Mouse (Mus musculus): ENCODE measurements around the gene Rasgrp3. TPM values are rescaled to one million over a fixed set of nuclear protein-coding genes. Genes with fewer than 3 reads are reported as not detected.

The Rasgrp3 gene
- total RNA-seq, 1 experiment from 2014 or later, result 14.6 TPM

DNA sequence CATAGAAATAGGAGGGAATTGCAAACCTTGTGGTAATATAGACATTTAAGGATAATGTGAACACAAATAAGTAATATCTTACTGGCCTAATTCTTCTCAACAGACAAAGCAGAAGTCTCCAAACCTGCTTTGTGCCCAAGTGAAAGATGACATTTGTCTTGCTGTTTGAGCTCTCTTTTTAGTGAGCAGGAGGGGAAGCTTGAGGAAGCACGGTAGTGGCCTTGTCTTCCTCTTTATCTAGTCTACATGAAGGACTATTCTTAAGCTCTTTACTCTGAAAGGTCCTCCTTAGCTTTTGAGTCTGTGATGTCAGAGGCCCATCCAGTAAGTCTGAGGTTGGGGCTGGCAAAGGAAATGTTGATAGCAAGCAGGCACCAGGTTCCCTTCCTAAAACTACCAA lies 43.1 kb downstream of the Rasgrp3 start:
- ATAC-seq (replicated peaks; ENCODE audit: insufficient number of reproducible peaks, low FRiP score, low TSS enrichment, poor library complexity, severe bottlenecking), result no peak

- ATAC-seq (replicated peaks; ENCODE audit: insufficient number of reproducible peaks, low FRiP score, low TSS enrichment, poor library complexity, severe bottlenecking), result no peak
Measured at GRCm38 (mm10) chr17:75479663-75480062, 44.0 kb downstream of the Rasgrp3 start.

DNA sequence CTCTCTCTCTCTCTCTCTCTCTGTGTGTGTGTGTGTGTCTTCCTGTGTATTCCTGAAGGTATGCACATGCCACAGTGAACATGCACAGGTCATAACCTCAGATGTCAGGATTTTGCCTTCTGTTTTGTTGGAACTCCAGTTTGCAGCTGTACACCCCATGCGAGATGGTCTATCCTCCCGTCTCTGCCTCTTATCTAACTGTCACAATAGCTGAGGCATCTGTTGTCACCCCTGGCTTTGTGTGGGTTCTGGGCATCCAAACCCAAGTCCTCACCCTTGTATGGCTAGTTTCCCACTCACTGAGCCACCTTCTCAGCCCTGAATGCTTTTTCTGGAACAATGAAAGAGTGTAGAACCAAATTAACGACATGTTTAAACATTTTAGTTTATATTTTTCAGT lies 44.7 kb downstream of the Rasgrp3 start:
- ATAC-seq (replicated peaks; ENCODE audit: insufficient number of reproducible peaks, low FRiP score, low TSS enrichment, poor library complexity, severe bottlenecking), result no peak

DNA sequence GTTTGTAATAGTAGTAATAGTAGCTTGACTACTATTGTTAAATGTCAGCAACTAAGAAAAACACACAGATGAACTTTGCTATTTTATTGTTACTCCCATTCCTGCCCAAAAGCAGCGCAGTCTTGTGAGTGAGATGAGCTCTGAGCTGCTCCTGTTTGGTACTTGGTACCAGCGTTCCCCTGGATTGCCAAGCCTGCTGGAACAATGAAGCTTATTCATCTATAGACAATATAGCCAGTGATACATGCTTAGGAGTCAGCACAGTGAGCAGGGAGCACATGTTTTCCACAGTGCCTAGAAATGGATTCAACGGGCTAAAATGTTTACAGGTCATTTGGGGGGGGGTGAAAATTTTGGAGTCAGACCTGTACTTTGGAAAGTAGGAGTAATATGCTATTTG lies 50.5 kb downstream of the Rasgrp3 start:
- ATAC-seq (replicated peaks; ENCODE audit: insufficient number of reproducible peaks, low FRiP score, low TSS enrichment, poor library complexity, severe bottlenecking), result no peak

- no peak for ATAC-seq (replicated peaks; ENCODE audit: insufficient number of reproducible peaks, low FRiP score, low TSS enrichment, poor library complexity, severe bottlenecking)
Measured at GRCm38 (mm10) chr17:75495213-75495612, 59.5 kb downstream of the Rasgrp3 start.

GRCm38 (mm10) chr17:75498241-75498651 lies 62.5 kb downstream of the Rasgrp3 start:
- no peak for ATAC-seq (replicated peaks; ENCODE audit: insufficient number of reproducible peaks, low FRiP score, low TSS enrichment, poor library complexity, severe bottlenecking)

DNA sequence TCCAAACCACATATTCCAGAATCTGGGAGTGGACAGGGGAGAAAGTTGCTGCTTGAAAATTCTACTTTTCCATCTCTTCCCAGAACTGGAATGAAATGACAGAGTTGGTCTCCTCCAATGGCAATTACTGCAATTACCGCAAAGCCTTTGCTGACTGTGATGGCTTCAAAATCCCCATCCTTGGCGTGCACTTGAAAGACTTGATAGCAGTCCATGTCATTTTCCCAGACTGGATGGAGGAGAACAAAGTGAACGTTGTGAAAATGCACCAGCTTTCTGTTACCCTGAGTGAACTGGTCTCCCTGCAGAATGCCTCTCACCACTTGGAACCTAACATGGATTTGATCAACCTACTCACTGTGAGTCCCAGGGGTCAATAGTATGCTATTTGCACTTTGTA lies 67.3 kb downstream of the Rasgrp3 start:
- no peak for ATAC-seq (replicated peaks; ENCODE audit: insufficient number of reproducible peaks, low FRiP score, low TSS enrichment, poor library complexity, severe bottlenecking)

DNA sequence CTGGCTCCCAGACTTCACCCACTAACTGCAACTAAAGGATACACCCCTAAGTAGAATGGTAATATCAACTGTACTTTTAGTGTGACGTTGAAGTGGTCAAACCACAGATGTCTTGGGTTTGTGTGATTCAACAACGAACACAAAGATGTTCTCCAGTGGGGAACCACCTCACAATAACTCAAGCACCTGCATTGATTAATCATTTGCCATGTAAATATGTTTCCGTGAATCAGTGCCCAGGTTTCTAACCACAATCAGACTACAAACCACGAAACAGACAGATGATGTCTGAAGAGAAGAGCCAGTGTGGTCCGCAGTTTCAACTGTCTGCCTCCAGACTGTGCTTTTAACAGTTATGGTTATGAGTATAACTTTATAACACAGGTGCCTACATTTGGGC lies 69.4 kb downstream of the Rasgrp3 start:
- ATAC-seq (replicated peaks; ENCODE audit: insufficient number of reproducible peaks, low FRiP score, low TSS enrichment, poor library complexity, severe bottlenecking), result no peak

GRCm38 (mm10) chr17:75506097-75506675 lies 70.5 kb downstream of the Rasgrp3 start:
- no peak for ATAC-seq (replicated peaks; ENCODE audit: insufficient number of reproducible peaks, low FRiP score, low TSS enrichment, poor library complexity, severe bottlenecking)

DNA sequence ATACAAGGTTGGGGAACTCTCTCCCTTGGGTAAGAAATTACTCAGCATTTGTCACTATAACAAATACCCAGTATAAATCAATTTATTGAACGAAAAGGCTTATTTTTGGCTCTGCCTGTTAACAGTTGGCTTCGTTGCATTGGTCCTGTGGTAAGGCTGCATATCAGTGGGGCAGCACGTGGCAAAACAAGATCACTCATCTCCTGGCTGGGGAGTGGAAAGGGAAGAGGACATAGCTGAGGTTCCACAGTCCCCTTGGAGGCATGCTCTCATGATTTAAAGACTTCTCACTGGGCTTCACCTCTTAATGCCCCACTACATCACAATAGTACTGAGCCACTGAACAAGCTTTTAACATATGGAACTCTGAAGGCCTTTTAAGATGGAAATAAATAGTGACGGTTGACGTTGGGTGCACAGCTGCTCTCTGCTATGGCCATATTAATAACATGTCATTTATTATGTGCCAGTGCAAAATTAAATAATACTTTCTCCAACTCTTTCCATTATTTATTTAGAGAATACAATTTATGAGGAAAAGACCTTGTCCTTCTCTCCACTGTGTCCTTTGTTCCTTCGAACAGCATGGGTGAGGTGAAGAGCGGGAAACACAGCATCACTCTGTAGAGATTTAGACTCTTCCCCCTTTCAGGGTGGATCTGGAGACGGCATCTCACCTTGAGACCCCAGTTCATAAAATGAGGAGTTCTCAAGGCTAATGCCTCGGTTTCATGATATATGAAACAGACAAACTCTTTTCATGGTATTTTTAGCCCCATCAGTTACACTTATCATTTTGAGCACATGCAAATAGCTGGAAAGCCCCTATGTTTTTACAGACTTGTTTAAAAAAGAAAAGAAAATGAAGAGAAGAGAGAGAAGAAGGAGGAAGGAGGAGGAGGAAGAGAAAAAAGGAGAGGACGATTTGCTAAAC lies 71.3 kb downstream of the Rasgrp3 start:
- no peak for ATAC-seq (replicated peaks; ENCODE audit: insufficient number of reproducible peaks, low FRiP score, low TSS enrichment, poor library complexity, severe bottlenecking)

DNA sequence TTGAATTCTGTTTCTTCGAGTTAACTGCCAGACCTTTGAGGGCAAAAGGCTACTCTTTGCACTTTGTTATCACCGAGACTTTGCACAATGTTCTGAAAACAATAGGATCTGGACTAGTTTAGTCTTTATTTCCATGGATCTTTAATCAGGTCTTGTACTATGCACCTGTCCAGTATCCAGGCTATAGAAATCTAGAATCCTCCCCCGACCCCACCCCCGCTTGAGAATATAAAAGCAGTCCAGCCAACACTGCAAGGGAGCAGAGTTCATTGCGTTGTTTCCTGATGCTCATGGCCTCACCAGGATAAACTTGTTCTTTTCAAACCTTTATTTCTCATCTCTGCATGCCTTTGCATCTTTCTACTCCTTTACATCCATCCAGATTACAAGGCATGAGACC lies 73.6 kb downstream of the Rasgrp3 start:
- no peak for ATAC-seq (replicated peaks; ENCODE audit: insufficient number of reproducible peaks, low FRiP score, low TSS enrichment, poor library complexity, severe bottlenecking)

DNA sequence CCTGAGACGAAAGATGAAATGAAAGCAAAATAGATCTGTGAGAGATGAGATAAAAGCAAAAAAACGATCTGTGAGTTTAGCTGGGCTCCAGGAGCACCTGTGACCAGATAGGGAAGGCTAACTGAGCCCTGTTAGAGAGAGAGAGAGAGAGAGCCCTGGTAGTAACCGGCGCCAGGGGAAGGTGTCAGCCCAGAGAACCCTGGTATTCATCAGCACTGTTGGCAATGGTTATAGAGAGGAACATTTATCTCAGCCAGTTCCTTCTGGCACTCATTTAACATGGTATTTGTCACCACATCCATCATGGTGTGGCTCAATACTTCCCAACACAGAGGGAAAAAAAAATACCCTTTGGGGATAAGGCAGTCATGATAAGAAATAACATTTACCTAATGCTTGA lies 80.9 kb downstream of the Rasgrp3 start:
- ATAC-seq (replicated peaks; ENCODE audit: insufficient number of reproducible peaks, low FRiP score, low TSS enrichment, poor library complexity, severe bottlenecking), result no peak

DNA sequence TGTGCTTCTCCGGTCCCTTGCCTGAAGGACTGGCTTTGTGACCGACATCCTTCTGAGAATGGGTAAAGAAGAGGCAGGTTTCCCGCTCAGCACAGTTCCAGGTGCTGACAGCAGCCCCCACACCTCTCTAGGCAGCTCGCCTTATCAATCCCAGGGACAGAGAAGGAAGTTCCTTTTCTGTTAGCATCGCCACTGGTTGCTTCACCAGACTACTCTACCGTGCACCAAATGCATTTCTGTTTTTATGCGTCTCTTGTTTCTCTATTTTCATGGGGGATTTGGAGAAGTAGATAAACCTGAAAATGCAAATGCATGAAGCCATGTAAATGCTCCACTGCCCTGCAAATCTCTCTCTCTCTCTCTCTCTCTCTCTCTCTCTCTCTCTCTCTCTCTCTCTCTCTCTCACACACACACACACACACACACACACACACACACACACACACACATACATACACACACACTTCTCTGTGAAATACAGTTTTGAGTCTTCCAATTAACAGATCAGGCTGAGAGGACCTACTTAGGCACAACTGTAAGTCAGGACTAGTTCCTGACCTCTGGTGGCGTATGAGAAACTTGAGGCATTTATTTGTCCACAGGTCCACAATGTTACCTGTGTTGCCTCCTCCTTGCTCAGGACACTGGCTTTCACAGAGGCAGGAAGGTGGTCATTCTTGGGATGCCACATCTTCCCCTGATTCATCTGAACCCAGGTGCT lies 82.6 kb downstream of the Rasgrp3 start:
- peak; percentile 49; the same call in 1 of the 2 replicates for ATAC-seq (replicated peaks; ENCODE audit: insufficient number of reproducible peaks, low FRiP score, low TSS enrichment, poor library complexity, severe bottlenecking)

GRCm38 (mm10) chr17:75519239-75519900 lies 83.7 kb downstream of the Rasgrp3 start:
- no peak for ATAC-seq (replicated peaks; ENCODE audit: insufficient number of reproducible peaks, low FRiP score, low TSS enrichment, poor library complexity, severe bottlenecking)

DNA sequence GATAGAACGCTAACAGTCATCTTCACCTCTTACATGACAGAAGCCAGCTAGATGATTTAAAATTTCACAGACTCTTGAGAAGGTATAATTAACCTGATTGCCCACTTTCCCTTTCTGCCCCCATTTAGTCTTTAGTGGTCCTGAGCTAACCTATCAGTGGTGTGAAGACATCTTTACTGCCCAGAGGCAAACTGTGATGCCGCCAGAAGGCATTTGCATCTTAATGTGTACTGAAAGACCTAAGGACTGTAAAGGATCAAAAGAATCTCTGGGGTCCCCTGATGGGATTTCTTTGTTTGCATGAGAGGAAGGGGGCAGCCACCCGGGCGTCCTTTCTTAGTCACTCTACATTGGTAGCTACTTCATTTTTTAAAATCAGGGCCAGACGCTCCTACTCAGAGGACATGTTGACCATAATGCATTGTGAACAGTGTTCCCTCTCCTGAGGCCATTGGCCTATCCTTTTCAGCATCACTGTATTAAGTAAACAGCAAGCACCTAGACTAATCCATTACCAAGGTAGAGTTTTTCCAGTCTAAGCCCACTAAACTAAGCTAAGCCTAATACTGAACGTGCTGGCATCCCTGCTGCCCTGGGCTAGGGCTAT lies 85.6 kb downstream of the Rasgrp3 start:
- no peak for ATAC-seq (replicated peaks; ENCODE audit: insufficient number of reproducible peaks, low FRiP score, low TSS enrichment, poor library complexity, severe bottlenecking)

GRCm38 (mm10) chr17:75522347-75523065 lies 86.8 kb downstream of the Rasgrp3 start:
- no peak for ATAC-seq (replicated peaks; ENCODE audit: insufficient number of reproducible peaks, low FRiP score, low TSS enrichment, poor library complexity, severe bottlenecking)

GRCm38 (mm10) chr17:75523812-75524211 lies 88.1 kb downstream of the Rasgrp3 start:
- ATAC-seq (replicated peaks; ENCODE audit: insufficient number of reproducible peaks, low FRiP score, low TSS enrichment, poor library complexity, severe bottlenecking), result no peak

DNA sequence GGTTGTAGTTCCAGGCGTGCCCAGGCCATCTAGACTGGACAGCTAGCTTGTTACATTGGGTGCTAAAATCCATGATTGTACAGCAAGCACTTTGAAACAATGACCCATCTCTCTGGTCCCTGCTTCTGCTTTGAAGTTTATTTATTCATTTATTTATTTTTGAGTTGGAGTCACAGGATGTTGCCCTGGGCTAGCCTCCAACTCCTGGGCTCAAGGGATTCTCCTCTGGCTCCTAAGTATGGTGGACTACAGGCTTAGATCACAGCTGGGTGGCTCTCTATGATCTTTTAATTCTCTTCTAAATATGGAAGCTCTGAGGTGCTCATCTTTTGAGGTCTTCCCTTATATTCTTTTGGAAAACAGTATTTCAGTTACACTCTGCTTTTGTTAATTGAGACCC lies 90.7 kb downstream of the Rasgrp3 start:
- no peak for ATAC-seq (replicated peaks; ENCODE audit: insufficient number of reproducible peaks, low FRiP score, low TSS enrichment, poor library complexity, severe bottlenecking)

All from monocyte, adult 5-6 weeks (primary cell).